Mouse (Mus musculus) forebrain, embryonic 16.5 days (tissue): ENCODE measurements around the gene Fam174a. TPM values are rescaled to one million over a fixed set of nuclear protein-coding genes. Genes with fewer than 3 reads are reported as not detected.
A peak's percentile ranks its signal among the peaks of the same experiment; 100 is the strongest.

Experiments used
- ATAC-seq: fragments of 200-750 bp; cut with Nextera tagmentation; 2 replicates; pipeline ENCODE4 v1.8.0; 2017; ENCODE audit warnings: mild to moderate bottlenecking, moderate library complexity
- H3K27ac ChIP-seq: fragments of 300-500 bp; sonication (generic); 2 replicates; pipeline ENCODE4 v1.5.1; 2014; ENCODE audit warnings: low read length, control low read depth
- H3K27me3 ChIP-seq: fragments of 300-500 bp; sonication (generic); replicated peaks from 2 replicates; pipeline ENCODE4 v1.6.1; 2014; ENCODE audit warnings: low read length; ENCODE audit not compliant: control insufficient read depth, insufficient read depth
- H3K36me3 ChIP-seq: fragments of 300-500 bp; sonication (generic); 2 replicates; pipeline ENCODE4 v1.6.1; 2014; ENCODE audit not compliant: control insufficient read depth, insufficient read depth
- H3K4me1 ChIP-seq: fragments of 300-500 bp; sonication (generic); replicated peaks from 2 replicates; pipeline ENCODE4 v1.6.1; 2014; ENCODE audit warnings: low read length; ENCODE audit not compliant: control insufficient read depth, insufficient read depth
- H3K4me2 ChIP-seq: fragments of 300-500 bp; sonication (generic); 2 replicates; pipeline ENCODE4 v1.6.1; 2014; ENCODE audit warnings: mild to moderate bottlenecking, low read length, control low read depth
- H3K4me3 ChIP-seq: fragments of 300-500 bp; sonication (generic); replicated peaks from 2 replicates; pipeline ENCODE4 v1.5.1; 2014; ENCODE audit warnings: mild to moderate bottlenecking, low read length, control low read depth
- H3K9ac ChIP-seq: fragments of 300-500 bp; sonication (generic); replicated peaks from 2 replicates; pipeline ENCODE4 v1.6.1; 2014; ENCODE audit warnings: low read depth, low read length, control low read depth
- H3K9me3 ChIP-seq: fragments of 300-500 bp; sonication (generic); 2 replicates; pipeline ENCODE4 v1.6.1; 2016; ENCODE audit warnings: low read length; ENCODE audit not compliant: control insufficient read depth
- WGBS: fragments of 180-500 bp; shearing (Covaris S2); extraction: QIAGEN DNeasy Blood & Tissue Kit; methylation state at CpG from one replicate; pipeline ENCODE4 v1.1.7; 2014; 5-methylcytosine and 5-hydroxymethylcytosine counted together
- polyA plus RNA-seq: library from polyadenylated mRNA; unstranded; fragments of >200 nt; fragmentation: Nextera tagmentation; extraction: Ambion mirVana; gene quantifications from 2 replicates; pipeline ENCODE4 v1.2.1, GENCODE M21; 2015

The Fam174a gene
- polyA plus RNA-seq, 1 experiment from 2014 or later: 19.7 TPM

GRCm38 (mm10) chr1:95326856-95327255 is 13.4 kb downstream of the Fam174a start:
- no peaks in the 10 kb centered on the region for H3K27me3 ChIP-seq
- H3K4me1 ChIP-seq: no peaks in the 10 kb centered on the region
- no peak overlapping the region for H3K9ac ChIP-seq
- H3K27ac ChIP-seq: no peak overlapping the region
- no peaks in the 10 kb centered on the region for H3K36me3 ChIP-seq
- no peaks in the 10 kb centered on the region for H3K9me3 ChIP-seq
- H3K4me2 ChIP-seq: no peak overlapping the region
- ATAC-seq: no peak
- no peak overlapping the region for H3K4me3 ChIP-seq

GRCm38 (mm10) chr1:95339618-95340017 is 26.2 kb downstream of the Fam174a start:
- ATAC-seq: no peak
- Histone ChIP-seq H3K4me1 (peaks cover 7% of the 10 kb centered on the region), H3K27ac (no peak overlapping the region), H3K9me3 (no peaks in the 10 kb centered on the region), H3K4me2 (no peak overlapping the region), H3K4me3 (no peak overlapping the region), H3K9ac (no peak overlapping the region), H3K36me3 (no peaks in the 10 kb centered on the region), H3K27me3 (no peaks in the 10 kb centered on the region)

GRCm38 (mm10) chr1:95342242-95342641 is 28.8 kb downstream of the Fam174a start:
- Histone ChIP-seq H3K27me3 (no peaks in the 10 kb centered on the region), H3K27ac (no peak overlapping the region), H3K36me3 (no peaks in the 10 kb centered on the region), H3K4me2 (no peak overlapping the region), H3K4me3 (no peak overlapping the region), H3K9ac (no peak overlapping the region), H3K9me3 (no peaks in the 10 kb centered on the region), H3K4me1 (peaks cover 7% of the 10 kb centered on the region)
- ATAC-seq: peak; percentile 94

- H3K27ac ChIP-seq: no peak overlapping the region
- peak; percentile 59 for ATAC-seq
- H3K9me3 ChIP-seq: no peaks in the 10 kb centered on the region
- no peaks in the 10 kb centered on the region for H3K27me3 ChIP-seq
- 28% methylated on average over 5 of the region's 5 CpGs for WGBS
- no peak overlapping the region for H3K4me3 ChIP-seq
- H3K4me2 ChIP-seq: no peak overlapping the region
- H3K4me1 ChIP-seq: peaks cover 7% of the 10 kb centered on the region
- no peak overlapping the region for H3K9ac ChIP-seq
- no peaks in the 10 kb centered on the region for H3K36me3 ChIP-seq
Measured at GRCm38 (mm10) chr1:95343585-95344485, 30.4 kb downstream of the Fam174a start.

- no peak overlapping the region for H3K4me3 ChIP-seq
- H3K27me3 ChIP-seq: no peaks in the 10 kb centered on the region
- no peak overlapping the region for H3K9ac ChIP-seq
- ATAC-seq: no peak
- H3K4me2 ChIP-seq: no peak overlapping the region
- H3K9me3 ChIP-seq: no peaks in the 10 kb centered on the region
- 64% methylated on average over 1 of the region's 1 CpGs for WGBS
- no peak overlapping the region for H3K27ac ChIP-seq
- H3K4me1 ChIP-seq: no peaks in the 10 kb centered on the region
- no peaks in the 10 kb centered on the region for H3K36me3 ChIP-seq
Measured at GRCm38 (mm10) chr1:95354146-95354545, 40.7 kb downstream of the Fam174a start.

GRCm38 (mm10) chr1:95356904-95357303 is 43.5 kb downstream of the Fam174a start:
- Histone ChIP-seq H3K27me3 (no peaks in the 10 kb centered on the region), H3K36me3 (no peaks in the 10 kb centered on the region), H3K27ac (no peak overlapping the region), H3K9me3 (no peaks in the 10 kb centered on the region), H3K4me2 (no peak overlapping the region), H3K9ac (no peak overlapping the region), H3K4me3 (no peak overlapping the region), H3K4me1 (no peaks in the 10 kb centered on the region)
- no peak for ATAC-seq
- WGBS: 79% methylated on average over 4 of the region's 4 CpGs

GRCm38 (mm10) chr1:95363692-95364091 is 50.3 kb downstream of the Fam174a start:
- no peak overlapping the region for H3K4me3 ChIP-seq
- ATAC-seq: no peak

GRCm38 (mm10) chr1:95366616-95367373 is 53.4 kb downstream of the Fam174a start:
- H3K36me3 ChIP-seq: no peaks in the 10 kb centered on the region
- H3K4me3 ChIP-seq: no peak overlapping the region
- no peak overlapping the region for H3K4me2 ChIP-seq
- 60% methylated on average over 4 of the region's 4 CpGs for WGBS
- no peaks in the 10 kb centered on the region for H3K4me1 ChIP-seq
- ATAC-seq: no peak
- no peaks in the 10 kb centered on the region for H3K9me3 ChIP-seq
- H3K27me3 ChIP-seq: no peaks in the 10 kb centered on the region
- H3K27ac ChIP-seq: no peak overlapping the region
- H3K9ac ChIP-seq: no peak overlapping the region

More at GRCm38 (mm10) chr1:95363692-95364091, 50.3 kb downstream of the Fam174a start:
- Histone ChIP-seq H3K27me3 (no peaks in the 10 kb centered on the region), H3K9me3 (no peaks in the 10 kb centered on the region), H3K27ac (no peak overlapping the region), H3K9ac (no peak overlapping the region), H3K4me2 (no peak overlapping the region), H3K36me3 (no peaks in the 10 kb centered on the region), H3K4me1 (no peaks in the 10 kb centered on the region)
- 81% methylated on average over 2 of the region's 2 CpGs for WGBS

- no peak overlapping the region for H3K9ac ChIP-seq
- H3K9me3 ChIP-seq: no peaks in the 10 kb centered on the region
- no peak for ATAC-seq
- H3K4me1 ChIP-seq: no peaks in the 10 kb centered on the region
- H3K36me3 ChIP-seq: no peaks in the 10 kb centered on the region
- no peaks in the 10 kb centered on the region for H3K27me3 ChIP-seq
- H3K4me3 ChIP-seq: no peak overlapping the region
- 95% methylated on average over 4 of the region's 4 CpGs for whole genome bisulfite sequencing
- no peak overlapping the region for H3K27ac ChIP-seq
- H3K4me2 ChIP-seq: no peak overlapping the region
Measured at GRCm38 (mm10) chr1:95367748-95368147, 54.3 kb downstream of the Fam174a start.
